Mouse (Mus musculus): ENCODE measurements around the gene Egf. TPM values are rescaled to one million over a fixed set of nuclear protein-coding genes. Genes with fewer than 3 reads are reported as not detected.

The Egf gene
- polyA plus RNA-seq, 1 experiment from 2014 or later, result 1.8 TPM

GRCm38 (mm10) chr3:129725592-129725991 lies 29.5 kb downstream of the Egf start:
- peaks cover 7% of the 10 kb centered on the region for H3K4me1 ChIP-seq (ENCODE audit: control insufficient read depth, insufficient read depth, low read depth, low read length)
- ATAC-seq, result no peak; the same call in 1 of the 2 replicates
- H3K36me3 ChIP-seq (ENCODE audit: control insufficient read depth, insufficient read depth, low read length), result no peaks in the 10 kb centered on the region
- peak overlapping the region; percentile 67 for H3K4me2 ChIP-seq (ENCODE audit: low read length)
- H3K27me3 ChIP-seq (replicated peaks; ENCODE audit: control insufficient read depth, insufficient read depth, low read length), result no peaks in the 10 kb centered on the region
- H3K4me3 ChIP-seq (ENCODE audit: low read length), result peak overlapping the region; percentile 57
- no peaks in the 10 kb centered on the region for H3K9me3 ChIP-seq (ENCODE audit: control insufficient read depth, low read length)
- WGBS, result 64% methylated on average over 5 of the region's 5 CpGs
- H3K27ac ChIP-seq (ENCODE audit: low read depth, low read length), result no peak overlapping the region; the same call in 1 of the 2 replicates
- H3K9ac ChIP-seq (ENCODE audit: low read depth, low read length), result peak overlapping the region; percentile 50; the same call in 1 of the 2 replicates

GRCm38 (mm10) chr3:129724961-129725501 lies 30.1 kb downstream of the Egf start:
- peak; percentile 100 for ATAC-seq
- no peaks in the 10 kb centered on the region for H3K9me3 ChIP-seq (ENCODE audit: control insufficient read depth, low read length)
- no peaks in the 10 kb centered on the region for H3K36me3 ChIP-seq (ENCODE audit: control insufficient read depth, insufficient read depth, low read length)
- peak overlapping the region; percentile 57 for H3K4me3 ChIP-seq (ENCODE audit: low read length)
- H3K9ac ChIP-seq (ENCODE audit: low read depth, low read length), result peak overlapping the region; percentile 67
- peak overlapping the region; percentile 88 for H3K27ac ChIP-seq (ENCODE audit: low read depth, low read length)
- 2% methylated on average over 24 of the region's 24 CpGs for WGBS
- no peaks in the 10 kb centered on the region for H3K27me3 ChIP-seq (replicated peaks; ENCODE audit: control insufficient read depth, insufficient read depth, low read length)
- H3K4me1 ChIP-seq (ENCODE audit: control insufficient read depth, insufficient read depth, low read depth, low read length), result peaks cover 7% of the 10 kb centered on the region
- peak overlapping the region; percentile 67 for H3K4me2 ChIP-seq (ENCODE audit: low read length)

GRCm38 (mm10) chr3:129724505-129724904 lies 30.6 kb downstream of the Egf start:
- Histone ChIP-seq H3K9me3 (ENCODE audit: control insufficient read depth, low read length) (no peaks in the 10 kb centered on the region), H3K9ac (ENCODE audit: low read depth, low read length) (peak overlapping the region; percentile 67), H3K4me3 (ENCODE audit: low read length) (peak overlapping the region; percentile 57), H3K4me1 (ENCODE audit: control insufficient read depth, insufficient read depth, low read depth, low read length) (peaks cover 7% of the 10 kb centered on the region), H3K4me2 (ENCODE audit: low read length) (peak overlapping the region; percentile 67), H3K27me3 (replicated peaks; ENCODE audit: control insufficient read depth, insufficient read depth, low read length) (no peaks in the 10 kb centered on the region), H3K27ac (ENCODE audit: low read depth, low read length) (peak overlapping the region; percentile 88; the same call in 1 of the 2 replicates), H3K36me3 (ENCODE audit: control insufficient read depth, insufficient read depth, low read length) (no peaks in the 10 kb centered on the region)
- ATAC-seq, result 0 out of 2 replicates have a peak, but pooled peaks have one; percentile 3
- WGBS, result 61% methylated on average over 5 of the region's 5 CpGs

- no peak for ATAC-seq
- no peaks in the 10 kb centered on the region for H3K36me3 ChIP-seq (ENCODE audit: control insufficient read depth, insufficient read depth, low read length)
- no peak overlapping the region for H3K27ac ChIP-seq (ENCODE audit: low read depth, low read length)
- H3K9me3 ChIP-seq (ENCODE audit: control insufficient read depth, low read length), result no peaks in the 10 kb centered on the region
- WGBS, result 57% methylated on average over 4 of the region's 4 CpGs
- no peak overlapping the region for H3K4me3 ChIP-seq (ENCODE audit: low read length)
- H3K4me2 ChIP-seq (ENCODE audit: low read length), result no peak overlapping the region
- H3K9ac ChIP-seq (ENCODE audit: low read depth, low read length), result no peak overlapping the region
- H3K4me1 ChIP-seq (ENCODE audit: control insufficient read depth, insufficient read depth, low read depth, low read length), result peaks cover 7% of the 10 kb centered on the region
- H3K27me3 ChIP-seq (replicated peaks; ENCODE audit: control insufficient read depth, insufficient read depth, low read length), result no peaks in the 10 kb centered on the region
These were observed 31.8 kb downstream of the Egf start for GRCm38 (mm10) chr3:129723311-129723710.

GRCm38 (mm10) chr3:129714542-129715145 lies 40.5 kb downstream of the Egf start:
- Histone ChIP-seq H3K36me3 (ENCODE audit: control insufficient read depth, insufficient read depth, low read length) (0 out of 2 replicates have a peak, but pooled peaks cover 2% of the 10 kb centered on the region), H3K4me1 (ENCODE audit: control insufficient read depth, insufficient read depth, low read depth, low read length) (no peaks in the 10 kb centered on the region), H3K4me2 (ENCODE audit: low read length) (no peak overlapping the region), H3K4me3 (ENCODE audit: low read length) (no peak overlapping the region), H3K27ac (ENCODE audit: low read depth, low read length) (no peak overlapping the region), H3K9ac (ENCODE audit: low read depth, low read length) (no peak overlapping the region), H3K9me3 (ENCODE audit: control insufficient read depth, low read length) (no peaks in the 10 kb centered on the region), H3K27me3 (replicated peaks; ENCODE audit: control insufficient read depth, insufficient read depth, low read length) (no peaks in the 10 kb centered on the region)
- no peak for ATAC-seq
- 85% methylated on average over 15 of the region's 15 CpGs for WGBS

- Histone ChIP-seq H3K27me3 (replicated peaks; ENCODE audit: control insufficient read depth, insufficient read depth, low read length) (no peaks in the 10 kb centered on the region), H3K9ac (ENCODE audit: low read depth, low read length) (no peak overlapping the region), H3K36me3 (ENCODE audit: control insufficient read depth, insufficient read depth, low read length) (0 out of 2 replicates have a peak, but pooled peaks cover 2% of the 10 kb centered on the region), H3K4me2 (ENCODE audit: low read length) (no peak overlapping the region), H3K4me3 (ENCODE audit: low read length) (no peak overlapping the region), H3K9me3 (ENCODE audit: control insufficient read depth, low read length) (no peaks in the 10 kb centered on the region), H3K27ac (ENCODE audit: low read depth, low read length) (no peak overlapping the region), H3K4me1 (ENCODE audit: control insufficient read depth, insufficient read depth, low read depth, low read length) (no peaks in the 10 kb centered on the region)
- WGBS, result 23% methylated on average over 5 of the region's 5 CpGs
- ATAC-seq, result no peak
These were observed 47.0 kb downstream of the Egf start for GRCm38 (mm10) chr3:129708157-129708556.

- H3K9me3 ChIP-seq (ENCODE audit: control insufficient read depth, low read length), result no peaks in the 10 kb centered on the region
- H3K36me3 ChIP-seq (ENCODE audit: control insufficient read depth, insufficient read depth, low read length), result no peaks in the 10 kb centered on the region
- no peak overlapping the region for H3K4me2 ChIP-seq (ENCODE audit: low read length)
- 76% methylated on average over 8 of the region's 8 CpGs for WGBS
- H3K4me1 ChIP-seq (ENCODE audit: control insufficient read depth, insufficient read depth, low read depth, low read length), result no peaks in the 10 kb centered on the region
- no peak overlapping the region for H3K4me3 ChIP-seq (ENCODE audit: low read length)
- no peak for ATAC-seq
- H3K27me3 ChIP-seq (replicated peaks; ENCODE audit: control insufficient read depth, insufficient read depth, low read length), result no peaks in the 10 kb centered on the region
- no peak overlapping the region for H3K27ac ChIP-seq (ENCODE audit: low read depth, low read length)
- no peak overlapping the region for H3K9ac ChIP-seq (ENCODE audit: low read depth, low read length)
These were observed 56.2 kb downstream of the Egf start for GRCm38 (mm10) chr3:129698882-129699281.

- no peak overlapping the region for H3K4me3 ChIP-seq (ENCODE audit: low read length)
- no peak for ATAC-seq
- no peaks in the 10 kb centered on the region for H3K4me1 ChIP-seq (ENCODE audit: control insufficient read depth, insufficient read depth, low read depth, low read length)
- no peak overlapping the region for H3K9ac ChIP-seq (ENCODE audit: low read depth, low read length)
- H3K4me2 ChIP-seq (ENCODE audit: low read length), result no peak overlapping the region
- 81% methylated on average over 6 of the region's 6 CpGs for WGBS
- H3K27ac ChIP-seq (ENCODE audit: low read depth, low read length), result no peak overlapping the region
- no peaks in the 10 kb centered on the region for H3K27me3 ChIP-seq (replicated peaks; ENCODE audit: control insufficient read depth, insufficient read depth, low read length)
- H3K36me3 ChIP-seq (ENCODE audit: control insufficient read depth, insufficient read depth, low read length), result no peaks in the 10 kb centered on the region
- no peaks in the 10 kb centered on the region for H3K9me3 ChIP-seq (ENCODE audit: control insufficient read depth, low read length)
These were observed 56.8 kb downstream of the Egf start for GRCm38 (mm10) chr3:129698365-129698764.

GRCm38 (mm10) chr3:129697691-129698090 lies 57.4 kb downstream of the Egf start:
- Histone ChIP-seq H3K27me3 (replicated peaks; ENCODE audit: control insufficient read depth, insufficient read depth, low read length) (no peaks in the 10 kb centered on the region), H3K4me1 (ENCODE audit: control insufficient read depth, insufficient read depth, low read depth, low read length) (no peaks in the 10 kb centered on the region), H3K9me3 (ENCODE audit: control insufficient read depth, low read length) (no peaks in the 10 kb centered on the region), H3K9ac (ENCODE audit: low read depth, low read length) (no peak overlapping the region), H3K27ac (ENCODE audit: low read depth, low read length) (no peak overlapping the region), H3K36me3 (ENCODE audit: control insufficient read depth, insufficient read depth, low read length) (no peaks in the 10 kb centered on the region), H3K4me3 (ENCODE audit: low read length) (no peak overlapping the region), H3K4me2 (ENCODE audit: low read length) (no peak overlapping the region)
- 88% methylated on average over 10 of the region's 10 CpGs for WGBS
- no peak for ATAC-seq

All from hindbrain, embryonic 16.5 days (tissue).